Mouse (Mus musculus) c-Kit-positive CD71-negative TER-119-negative erythroid progenitor cells, embryonic 14.5 days (primary cell): ENCODE measurements around the gene Slc25a3.
A peak's percentile ranks its signal among the peaks of the same experiment; 100 is the strongest.

Experiments used
- DNase-seq: peaks from one replicate; pipeline ENCODE4 v3.0.0-alpha.2; 2013; ENCODE audit warnings: low read depth

Gene Slc25a3

DNA sequence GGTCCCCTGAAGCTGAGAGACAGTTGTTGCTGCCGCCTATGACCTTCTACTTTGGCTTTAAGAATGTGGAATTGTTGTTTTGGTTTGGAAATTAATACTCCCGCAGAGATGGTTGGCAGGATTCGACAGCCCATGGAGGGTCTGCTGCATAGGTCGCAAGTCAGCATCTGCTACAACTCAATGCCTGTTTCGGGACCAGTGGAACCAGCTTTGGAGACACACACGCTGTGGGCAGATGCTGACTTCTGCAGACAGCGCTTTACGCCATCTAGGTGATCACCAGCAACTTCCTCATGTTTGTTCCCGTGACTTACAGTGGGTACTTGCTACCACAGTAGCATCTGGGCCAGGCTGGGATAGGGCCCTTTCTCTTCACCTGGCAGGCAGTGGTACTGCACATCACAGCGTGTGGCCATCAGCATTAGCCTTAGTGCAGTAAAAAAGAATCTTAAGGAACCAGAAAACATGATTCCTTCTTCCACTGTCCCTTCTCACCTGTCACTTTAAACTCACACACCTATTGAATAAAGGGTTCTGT is 18.9 kb upstream of the Slc25a3 start:
- no peak for DNase-seq

DNA sequence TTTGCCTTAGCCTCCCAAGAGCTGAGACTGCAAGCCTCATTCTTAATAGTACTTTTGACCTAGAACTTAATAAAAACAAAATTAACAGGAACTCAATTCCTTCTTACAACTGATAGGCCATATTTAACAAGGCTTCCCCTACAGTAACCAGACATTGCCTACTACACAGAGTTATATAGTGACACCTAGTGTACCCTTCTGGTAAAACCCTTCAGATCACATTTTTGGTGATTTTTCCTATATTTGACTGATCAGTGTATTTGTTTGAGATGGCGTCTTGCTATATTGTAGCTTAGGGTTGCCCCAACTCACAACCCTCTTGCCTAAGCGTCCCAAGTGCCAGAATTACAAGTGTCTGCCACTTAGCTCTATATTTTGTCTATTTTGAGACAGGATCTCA is 17.7 kb upstream of the Slc25a3 start:
- peak; percentile 70 for DNase-seq

DNA sequence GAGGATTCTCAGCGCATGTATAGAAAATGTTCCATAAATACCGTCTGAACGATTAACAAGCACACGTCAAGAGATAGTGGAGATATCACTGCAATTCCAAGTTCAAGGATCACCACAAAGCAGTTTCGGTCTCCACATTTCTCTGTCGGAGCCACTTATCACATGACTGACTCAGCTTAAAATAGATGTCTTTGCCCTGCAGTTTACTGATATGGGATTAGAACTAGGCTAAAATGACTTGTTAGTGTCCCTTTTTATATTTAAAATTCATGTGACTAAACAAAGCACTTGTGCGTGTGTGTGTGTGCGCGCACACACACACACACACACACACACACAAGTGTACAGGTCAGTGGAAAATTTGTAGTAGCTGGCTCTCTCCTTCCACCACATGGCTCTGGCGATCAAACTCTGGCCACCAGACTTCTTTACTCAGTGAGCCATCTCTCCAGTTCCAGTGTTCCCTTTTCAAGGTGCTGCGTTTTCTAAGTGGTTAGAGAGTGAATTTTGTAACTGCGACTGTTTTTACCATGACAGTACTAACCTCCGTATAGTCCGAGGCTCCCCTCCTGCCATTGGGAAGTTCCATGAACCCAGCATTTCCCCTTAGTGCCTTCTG is 15.4 kb upstream of the Slc25a3 start:
- DNase-seq: no peak

DNA sequence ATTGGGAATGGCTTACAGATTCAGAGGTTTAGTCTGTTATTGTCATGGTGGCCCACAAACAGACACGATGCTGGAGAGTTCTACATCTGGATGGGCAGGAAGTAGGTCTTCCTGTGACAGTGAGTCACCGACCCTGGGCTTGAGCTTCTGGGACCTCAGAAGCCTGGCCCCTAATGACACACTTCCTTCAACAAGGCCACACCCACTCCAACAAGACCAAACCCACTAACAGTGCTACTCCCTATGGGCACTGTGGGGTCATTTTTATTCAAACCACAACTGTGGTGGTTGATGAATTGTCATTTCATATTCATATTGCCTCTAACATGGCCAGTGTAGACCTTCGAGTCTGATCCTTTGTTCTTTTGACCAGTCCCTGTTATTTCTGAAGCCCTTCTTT is 14.5 kb upstream of the Slc25a3 start:
- DNase-seq: peak; percentile 51

DNA sequence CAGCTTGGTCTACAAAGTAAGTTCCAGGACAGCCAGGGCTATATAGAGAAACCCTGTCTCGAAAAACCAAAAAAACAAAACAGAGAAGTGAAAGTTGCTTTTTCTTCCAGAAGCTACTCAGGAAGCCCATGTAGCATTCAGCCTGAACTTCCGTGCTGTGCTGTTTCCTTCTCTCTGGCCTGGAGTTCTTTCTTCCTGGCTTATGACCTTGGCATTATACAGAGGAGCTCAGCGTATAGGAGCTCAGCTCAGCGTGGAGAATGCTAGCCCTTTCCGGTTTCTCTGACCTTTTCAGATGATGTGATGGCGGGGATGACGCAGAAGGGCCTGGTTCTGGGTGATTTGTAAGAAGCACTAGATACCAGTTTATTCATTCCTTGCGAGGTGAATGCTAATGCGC is 13.5 kb upstream of the Slc25a3 start:
- no peak for DNase-seq

DNA sequence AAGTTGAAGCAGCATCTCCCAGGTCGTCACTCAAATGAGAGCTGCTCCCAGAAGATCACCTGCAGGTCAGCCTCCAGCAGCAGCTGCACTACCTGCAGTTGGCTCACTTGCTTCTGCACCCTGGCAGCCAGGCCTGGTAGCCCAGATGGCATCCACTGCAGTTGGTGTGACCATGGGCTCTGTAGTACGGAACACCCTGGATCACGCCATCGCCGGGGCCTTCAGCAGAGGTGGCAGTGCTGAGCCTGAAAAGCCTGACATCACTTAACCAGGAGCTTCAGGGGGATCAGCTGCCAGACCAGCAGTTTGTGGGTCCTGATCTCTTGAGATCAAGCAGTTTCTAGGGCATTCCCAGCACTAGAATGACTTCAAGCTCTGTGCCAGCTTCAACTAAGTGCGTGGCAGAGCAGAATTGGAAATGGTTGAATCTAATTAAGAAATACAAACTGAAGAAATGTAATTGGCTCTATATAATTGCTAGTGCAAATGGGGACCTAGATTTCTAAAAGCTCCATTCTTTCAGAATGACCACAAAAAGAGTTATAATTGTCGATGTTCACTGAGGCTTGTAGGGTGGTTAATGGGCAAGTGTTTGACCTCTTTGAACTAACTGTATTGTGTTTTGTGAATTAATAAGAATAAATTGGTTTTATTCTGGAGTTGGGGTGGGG is 11.6 kb upstream of the Slc25a3 start:
- DNase-seq: no peak

DNA sequence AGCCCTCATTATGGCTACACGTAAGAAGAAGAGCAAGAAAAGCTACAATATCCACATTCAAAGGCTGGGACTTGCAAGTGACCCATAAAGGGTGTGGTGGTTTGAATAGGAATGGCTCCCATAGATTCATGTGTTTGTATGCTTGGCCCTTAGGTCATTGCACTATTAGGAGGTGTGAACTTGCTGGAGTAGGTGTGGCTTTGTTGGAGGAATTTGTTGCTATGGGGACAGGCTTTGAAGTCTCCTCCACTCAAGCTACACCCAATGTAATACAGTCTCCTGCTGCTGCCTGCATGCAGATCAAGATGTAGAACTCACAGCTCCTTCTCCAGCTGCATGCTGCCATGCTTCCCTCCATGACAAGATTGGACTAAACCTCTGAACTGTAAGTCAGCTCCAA is 7.7 kb upstream of the Slc25a3 start:
- DNase-seq: no peak

DNA sequence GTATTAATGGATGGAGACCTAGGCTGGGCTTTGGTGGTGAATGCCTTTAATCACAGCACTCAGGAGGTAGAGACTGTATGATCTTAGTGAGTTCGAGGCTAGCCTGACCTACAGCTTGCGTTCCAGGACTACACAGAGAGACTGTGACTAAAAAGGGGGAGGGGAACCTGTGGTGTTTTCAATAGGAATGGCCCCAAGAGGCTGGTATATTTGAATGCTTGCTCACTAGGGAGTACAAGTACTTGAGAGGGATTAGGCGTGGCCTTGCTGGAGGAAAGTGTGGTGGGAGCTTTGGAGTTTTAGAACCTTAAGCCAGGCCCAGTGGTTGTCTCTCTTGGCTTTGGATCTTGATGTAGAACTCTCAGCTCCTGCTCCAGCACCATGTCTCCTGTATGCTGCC is 6.9 kb upstream of the Slc25a3 start:
- no peak for DNase-seq

DNA sequence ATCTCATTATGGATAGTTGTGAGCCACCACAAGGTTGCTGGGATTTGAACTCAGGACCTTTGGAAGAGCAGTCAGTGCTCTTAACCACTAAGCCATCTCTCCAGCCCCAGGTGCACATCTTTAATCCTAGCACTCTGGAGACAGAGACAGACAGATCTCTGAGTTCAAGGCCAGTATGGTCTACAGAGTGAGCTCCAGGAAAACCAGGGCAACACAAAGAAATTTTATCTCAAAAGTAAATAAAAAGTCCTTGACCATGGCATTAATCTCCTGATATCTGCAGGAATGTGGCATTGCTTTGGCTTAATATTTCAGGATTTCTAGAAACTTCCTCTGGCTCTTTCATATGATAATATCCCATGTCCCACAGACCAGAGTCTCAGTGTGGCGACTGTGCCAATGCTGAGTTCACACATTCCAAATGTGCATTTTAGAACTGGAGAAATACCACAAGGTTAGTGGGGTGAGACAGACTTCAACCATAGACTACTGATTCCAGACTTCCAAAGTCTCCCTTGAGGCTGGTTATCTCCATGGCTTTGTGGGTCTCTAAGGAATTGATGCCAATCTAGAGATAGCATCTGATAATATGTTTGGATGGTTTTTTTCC is 4.8 kb upstream of the Slc25a3 start:
- DNase-seq: no peak

DNA sequence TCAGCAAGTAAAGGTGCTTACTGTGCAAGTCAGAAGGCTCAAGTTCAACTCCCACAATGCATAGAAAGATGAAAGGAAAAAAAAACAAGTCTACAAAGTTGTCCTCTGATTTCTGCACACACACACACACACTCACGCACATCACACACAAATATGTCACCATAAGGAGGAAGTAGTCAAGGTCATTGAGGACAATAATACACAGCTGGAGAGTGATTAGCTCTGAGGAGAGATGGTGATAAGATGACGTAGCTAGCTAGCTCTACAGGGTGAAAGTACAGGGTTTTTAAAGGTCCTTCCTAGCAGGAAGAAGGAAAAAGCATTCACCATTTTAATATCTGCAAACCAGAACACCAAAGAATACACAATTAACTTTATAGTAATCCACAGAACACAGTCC is 3.5 kb upstream of the Slc25a3 start:
- DNase-seq: no peak

DNA sequence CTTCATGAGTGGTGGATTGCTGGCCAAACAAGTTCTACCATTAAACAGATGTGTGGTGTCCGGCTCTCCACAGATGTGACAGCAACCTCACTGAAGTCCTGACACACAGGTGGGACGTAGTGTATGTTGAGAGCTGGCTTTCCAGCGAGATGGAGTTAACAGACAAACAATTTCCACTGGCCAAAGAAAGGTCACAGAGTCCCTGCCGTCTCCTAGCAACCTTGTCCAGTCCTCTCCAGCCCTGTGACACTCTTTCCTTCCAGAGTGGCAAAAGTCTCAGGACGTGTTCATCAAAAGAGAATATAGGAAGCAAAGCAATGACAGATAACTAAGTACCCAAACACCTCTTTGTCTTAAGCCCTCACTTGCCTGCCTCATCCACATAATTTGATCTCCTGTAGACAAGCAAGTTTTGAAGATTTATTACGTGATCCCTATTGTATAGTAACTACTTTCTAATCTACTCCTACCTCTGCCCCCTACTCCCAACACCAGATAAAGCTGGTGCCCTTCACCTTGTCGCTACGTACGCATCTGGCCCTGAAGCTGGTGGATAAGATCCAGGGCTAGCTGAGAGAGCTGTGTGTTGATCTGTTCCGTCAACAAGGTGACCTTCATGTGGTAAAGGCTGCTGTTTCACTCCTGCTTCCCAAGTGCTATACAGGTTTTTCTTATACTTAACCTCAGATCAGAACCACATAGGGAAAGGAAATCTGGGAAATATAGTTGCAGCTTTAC is 2.9 kb upstream of the Slc25a3 start:
- DNase-seq: no peak

DNA sequence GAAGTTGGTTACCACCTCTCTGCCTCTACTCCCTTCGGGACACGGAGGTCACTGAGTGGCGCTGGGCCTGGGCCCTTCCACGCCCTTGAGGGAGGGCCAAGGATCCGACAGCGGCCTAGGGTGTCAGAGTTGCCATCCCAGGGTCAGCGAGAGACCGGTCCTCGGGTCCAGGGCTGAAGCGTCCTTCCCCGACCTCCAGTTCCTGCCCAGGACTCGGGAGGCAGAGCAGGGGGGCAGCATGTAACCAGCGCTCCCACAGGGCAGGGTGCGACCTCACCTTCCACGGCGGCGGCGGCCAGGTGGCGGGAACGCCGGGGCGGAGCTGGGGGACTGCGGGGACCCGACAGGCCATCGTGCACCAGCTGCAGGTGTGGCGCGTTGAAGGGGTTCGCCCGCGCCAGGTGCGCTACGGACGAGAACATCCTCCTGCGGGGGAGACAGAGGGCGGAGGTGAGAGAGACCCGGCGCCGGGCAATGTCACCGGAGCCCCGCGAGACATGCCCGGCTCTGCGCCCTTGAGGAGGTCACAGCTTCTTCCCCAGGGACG is 505 bp downstream of the Slc25a3 start:
- no peak for DNase-seq

DNA sequence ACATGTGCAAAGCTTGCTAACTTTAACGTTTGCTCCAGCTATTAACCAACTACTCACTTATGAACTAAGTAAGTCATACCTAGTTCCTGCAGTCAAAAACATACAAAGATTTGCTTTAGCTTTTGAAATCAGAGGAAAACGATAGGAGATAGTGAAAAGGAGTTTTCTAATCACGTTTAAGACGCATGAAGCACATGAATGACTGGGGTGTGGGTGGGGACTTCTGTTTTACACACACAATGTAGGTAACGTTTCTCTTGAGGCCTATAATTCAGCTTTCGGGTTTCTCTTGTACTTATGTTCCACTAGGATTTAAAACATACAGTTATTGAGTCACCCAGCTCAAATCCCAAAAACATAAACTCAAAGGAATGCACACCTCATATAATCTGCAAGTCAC is 1.2 kb downstream of the Slc25a3 start:
- DNase-seq: no peak

DNA sequence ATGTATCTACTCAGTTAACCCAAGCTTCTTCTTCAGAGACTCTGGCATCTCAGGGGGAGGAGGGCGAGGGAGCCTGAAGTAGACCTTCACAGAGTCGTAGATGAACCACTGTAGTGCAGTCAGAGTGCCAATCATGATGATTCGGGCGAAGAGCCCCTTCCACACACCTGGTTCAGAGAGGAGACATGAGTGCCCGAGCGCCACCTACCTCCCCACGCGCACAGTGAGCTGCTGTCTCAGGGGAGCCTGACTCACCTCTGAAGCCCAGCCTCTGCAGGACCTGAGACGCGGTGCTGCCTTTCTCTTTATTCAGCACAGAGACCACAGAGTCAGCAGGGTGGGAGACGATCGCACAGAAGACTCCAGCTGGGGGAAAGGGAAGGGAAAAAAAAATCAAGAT is 6.9 kb downstream of the Slc25a3 start:
- DNase-seq: no peak

DNA sequence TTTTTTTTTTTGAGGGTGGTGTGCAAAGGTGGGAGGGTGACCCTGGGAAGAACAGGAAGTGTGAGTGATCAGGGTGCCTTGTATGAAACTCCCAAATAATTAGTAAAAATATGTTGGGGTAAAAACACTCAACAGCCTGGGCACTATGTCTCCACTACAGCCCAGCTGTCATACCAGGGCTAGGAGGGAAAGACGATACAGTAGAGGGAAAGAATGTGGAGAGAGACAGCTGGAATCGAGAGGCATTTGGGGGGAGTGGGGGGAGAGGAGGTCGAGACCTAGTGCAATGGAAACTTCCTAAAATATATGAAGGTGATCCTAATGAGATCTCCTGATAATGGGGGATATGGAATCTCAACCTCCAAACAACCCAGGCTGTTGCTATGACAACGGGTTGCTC is 14.0 kb downstream of the Slc25a3 start:
- DNase-seq: no peak

DNA sequence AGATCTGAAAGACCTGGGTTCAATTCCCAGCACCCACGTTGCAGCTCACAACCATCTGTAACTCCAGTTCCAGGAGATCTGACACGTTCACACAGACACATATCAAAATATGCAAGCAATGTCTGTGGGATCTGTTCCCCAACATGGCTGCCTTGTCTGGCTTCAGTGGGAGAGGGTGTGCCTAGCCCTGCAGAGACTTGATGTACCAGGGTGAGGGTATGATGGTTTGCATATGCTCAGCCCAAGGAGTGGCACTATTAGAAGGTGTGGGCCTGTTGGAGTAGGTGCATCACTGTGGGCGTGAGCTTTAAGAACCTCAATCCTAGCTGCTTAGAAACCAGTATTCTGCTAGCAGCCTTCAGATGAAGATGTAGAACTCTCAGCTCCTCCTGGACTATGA is 17.9 kb downstream of the Slc25a3 start:
- DNase-seq: no peak

DNA sequence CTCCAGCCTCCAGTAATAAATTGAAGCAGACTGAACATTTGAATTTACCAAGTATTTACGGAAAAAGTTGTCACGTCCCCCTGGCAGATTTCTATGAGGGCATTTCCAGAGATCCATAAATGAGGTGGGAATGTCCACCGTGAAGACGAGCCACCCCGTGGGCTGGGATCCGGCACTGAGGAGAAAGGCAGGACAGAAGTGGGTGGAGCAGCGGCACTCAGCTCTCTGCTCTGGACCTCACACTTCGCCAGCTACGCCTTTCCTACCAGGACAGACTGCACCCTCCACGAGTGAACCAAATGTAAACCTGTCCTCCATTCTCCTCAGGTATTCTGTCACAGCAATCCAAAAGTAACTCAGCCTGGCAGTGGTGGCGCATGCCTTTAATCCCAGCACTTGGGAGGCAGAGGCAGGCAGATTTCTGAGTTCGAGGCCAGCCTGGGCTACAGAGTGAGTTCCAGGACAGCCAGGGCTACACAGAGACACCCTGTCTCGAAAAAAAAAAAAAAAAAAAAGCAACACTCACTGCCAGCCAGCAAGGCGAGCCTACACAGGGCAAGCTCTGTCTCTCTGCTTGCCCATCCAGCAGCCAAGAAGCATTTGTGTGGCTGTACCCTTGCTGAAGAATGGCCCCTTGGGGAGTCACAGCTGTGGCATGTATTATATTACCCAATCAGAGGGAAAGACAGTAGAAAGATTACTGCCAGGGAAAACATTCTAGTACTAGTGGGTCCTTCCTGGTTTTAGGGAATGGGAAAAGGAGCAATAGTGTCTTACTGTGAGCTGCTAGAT is 20.9 kb downstream of the Slc25a3 start:
- DNase-seq: no peak

DNA sequence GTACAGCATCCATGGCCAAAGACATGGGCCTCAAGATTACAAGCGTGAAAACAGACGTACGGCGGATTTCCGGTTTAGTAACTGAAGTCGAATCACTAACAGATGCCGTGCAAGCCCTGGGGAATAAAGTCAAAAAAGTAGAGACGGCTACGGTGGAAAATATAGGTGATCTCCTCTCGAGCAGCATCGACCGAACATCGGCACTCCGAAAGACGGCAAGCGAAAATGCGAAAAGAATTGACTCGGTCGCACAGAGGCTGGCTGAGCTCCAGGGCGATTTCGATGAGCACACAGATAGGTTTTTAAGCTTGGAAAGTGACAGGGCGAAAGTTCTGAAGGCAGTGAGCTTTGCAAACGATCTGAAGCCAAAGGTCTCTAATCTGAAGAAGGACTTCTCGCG is 21.9 kb downstream of the Slc25a3 start:
- DNase-seq: no peak

DNA sequence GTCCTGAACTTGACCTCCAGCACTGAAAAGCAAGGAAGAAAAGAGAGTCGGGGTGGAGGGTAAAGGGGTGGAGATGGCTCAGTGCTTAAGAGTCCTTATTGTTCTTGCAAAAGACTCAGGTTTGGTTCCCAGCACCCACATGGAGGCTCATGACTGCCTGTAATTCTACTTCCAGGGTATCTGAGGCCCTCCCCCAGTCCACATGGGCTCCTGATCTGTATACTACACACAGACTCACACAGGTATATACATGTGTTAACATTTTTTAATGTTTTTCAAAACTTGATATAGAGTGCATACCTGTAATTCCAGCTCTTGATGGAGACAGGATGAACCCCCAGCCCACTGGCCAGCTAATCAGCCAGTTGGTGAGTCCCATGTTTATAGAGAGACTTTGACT is 23.8 kb downstream of the Slc25a3 start:
- no peak for DNase-seq

DNA sequence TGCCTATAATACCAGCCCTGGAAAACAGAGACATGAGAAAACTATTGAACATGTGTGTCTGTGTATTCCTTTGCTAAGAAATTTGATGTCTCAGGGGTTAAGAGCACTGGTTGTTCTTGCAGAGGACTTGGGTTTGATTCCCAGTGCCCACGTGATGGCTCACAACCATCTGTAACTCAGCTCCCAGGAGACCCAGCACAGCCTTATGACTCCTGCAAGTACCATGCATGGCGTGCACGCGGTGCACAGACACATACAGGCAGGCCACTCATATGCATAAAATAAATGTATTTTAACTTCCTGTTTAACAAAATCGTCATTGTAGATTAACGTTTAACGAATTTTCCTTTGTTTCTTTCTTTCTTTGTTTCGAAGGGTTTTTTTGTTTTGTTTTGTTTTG is 25.8 kb downstream of the Slc25a3 start:
- DNase-seq: no peak

DNA sequence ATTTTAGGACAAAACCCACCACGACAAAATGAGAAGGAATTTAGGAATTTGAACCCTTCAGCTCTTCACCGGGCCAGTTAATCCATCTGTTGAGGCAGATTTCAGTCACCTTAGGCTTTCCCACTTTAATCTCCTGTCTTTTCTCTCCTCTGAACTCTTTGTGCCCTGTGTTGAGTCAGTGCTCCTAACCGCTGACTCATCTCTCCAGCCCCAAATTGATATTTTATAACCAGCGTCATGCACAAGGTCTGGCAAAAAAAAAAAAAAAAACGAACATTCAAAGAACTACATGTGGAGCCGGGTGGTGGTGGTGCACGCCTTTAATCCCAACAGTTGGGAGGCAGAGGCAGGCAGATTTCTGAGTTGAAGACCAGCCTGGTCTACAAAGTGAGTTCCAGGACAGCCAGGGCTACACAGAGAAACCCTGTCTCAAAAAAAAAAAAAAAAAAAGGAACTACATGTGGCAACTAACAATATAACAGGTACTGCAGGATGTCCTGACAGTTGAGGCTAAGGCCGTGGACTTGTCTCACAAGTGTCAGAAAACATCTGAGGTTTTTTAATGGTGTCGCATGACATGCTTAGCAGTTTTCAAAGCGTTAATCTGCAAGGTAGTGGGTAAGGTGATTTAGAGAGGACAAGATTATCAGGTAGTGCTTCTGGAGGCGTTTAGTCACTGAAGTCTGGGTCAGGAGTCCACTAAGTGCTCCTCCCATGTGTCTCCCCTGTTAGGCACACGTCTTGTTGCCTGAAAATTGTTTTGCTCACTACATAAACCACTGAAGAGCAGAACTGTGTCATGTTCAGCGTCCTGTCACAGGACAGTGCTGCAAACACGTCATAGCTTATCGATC is 29.4 kb downstream of the Slc25a3 start:
- no peak for DNase-seq
